Mouse (Mus musculus) embryonic fibroblast, embryonic 13.5 days (primary cell): Measurements from ENCODE around the gene Vamp4.
A peak's percentile ranks its signal among the peaks of the same experiment; 100 is the strongest.

Experiments used
- CTCF ChIP-seq: IDR thresholded peaks from 2 replicates; pipeline ENCODE4 v1.5.1; 2011; ENCODE audit warnings: mild to moderate bottlenecking, control low read depth, low read length, moderate library complexity, borderline replicate concordance; ENCODE audit not compliant: insufficient read depth
- POLR2A ChIP-seq: IDR thresholded peaks from 2 replicates; pipeline ENCODE4 v1.6.1; 2011; ENCODE audit warnings: low read depth, mild to moderate bottlenecking, control low read depth, low read length, moderate library complexity

- TF ChIP-seq POLR2A: peak; percentile 19; the same call in 1 of the 2 replicates
- no peak for TF ChIP-seq CTCF
Measured at GRCm38 (mm10) chr1:162570931-162571601, 751 bp downstream of the Vamp4 start.
